Mouse (Mus musculus): ENCODE results near the gene Hpcal1. TPM values are rescaled to one million over a fixed set of nuclear protein-coding genes. Genes with fewer than 3 reads are reported as not detected.

The Hpcal1 gene
- 10 to 100 TPM; 37.1 to 44.9 TPM for polyA plus RNA-seq (2012; fragmentation: generic; extraction: Trizol)

GRCm38 (mm10) chr12:17690564-17691281, at the start of gene Hpcal1:
Hpcal1 (plus strand) TSS chr12:17690856.

Other genes starting within 250 kb of the Hpcal1 start
- gene Odc1, start 146.1 kb upstream of the Hpcal1 start, polyA plus RNA-seq (2012; fragmentation: generic; extraction: Trizol): 100 to 1,000 TPM; 110 to 299 TPM